10 mouse cellular contexts compared by ENCODE assay signal in the genomic region with DNA sequence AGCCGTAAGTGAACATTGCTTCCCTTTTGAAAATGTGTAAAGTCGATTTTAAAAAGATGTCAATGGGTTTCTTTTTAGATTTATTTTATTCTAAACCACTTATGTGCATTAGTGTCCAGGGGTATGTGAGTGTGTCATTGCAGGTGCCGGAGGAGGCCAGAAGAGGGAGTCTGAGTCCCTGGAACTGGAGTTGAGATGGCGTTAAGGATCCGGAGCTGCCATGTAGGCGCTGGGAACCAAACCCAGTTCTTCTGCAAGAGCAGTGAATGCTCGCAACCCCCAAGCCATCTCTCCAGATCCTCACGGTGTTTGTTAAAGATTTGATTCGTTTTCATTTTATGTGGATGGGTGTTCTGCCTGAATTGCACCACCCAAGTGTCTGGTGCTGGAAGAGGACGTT.
"Had no signal": no experiment of that assay in that cellular context is flagged by ENCODE, and none has a peak within 500 bp of the region (broad histone marks: within the 10 kb centered on the region; RNA-seq: fewer than 3 reads in every experiment).

No protein-coding gene starts in this region.

- H3K27me3 ChIP-seq: limb, embryonic 15.5 days; neural tube, embryonic 12.5 days had no signal

- H3K27ac ChIP-seq: kidney, postnatal 0 days; limb, embryonic 15.5 days; liver, embryonic 12.5 days; neural tube, embryonic 12.5 days had no signal

- DNase-seq: kidney, adult 8-10 months; kidney, postnatal 36 days; lung, adult 18-20 months; midbrain, embryonic 14.5 days; thymus, adult 18-20 months; thymus, postnatal 14 days had no signal

- H3K9ac ChIP-seq: limb, embryonic 15.5 days; liver, embryonic 12.5 days; neural tube, embryonic 12.5 days had no signal

- H3K4me3 ChIP-seq: limb, embryonic 15.5 days; liver, embryonic 12.5 days; neural tube, embryonic 12.5 days had no signal

- H3K9me3 ChIP-seq: limb, embryonic 15.5 days; liver, embryonic 12.5 days; neural tube, embryonic 12.5 days had no signal

- H3K4me1 ChIP-seq: limb, embryonic 15.5 days; liver, embryonic 12.5 days; neural tube, embryonic 12.5 days had no signal

- H3K36me3 ChIP-seq: limb, embryonic 15.5 days; liver, embryonic 12.5 days; neural tube, embryonic 12.5 days had no signal
